Mouse (Mus musculus) right cerebral cortex, postnatal 14 days (tissue): Measurements from ENCODE around the gene Nvl.

ENCODE experiments used
- DNase-seq: peaks from one replicate; pipeline ENCODE4 v3.0.0; 2022

Nvl gene

DNA sequence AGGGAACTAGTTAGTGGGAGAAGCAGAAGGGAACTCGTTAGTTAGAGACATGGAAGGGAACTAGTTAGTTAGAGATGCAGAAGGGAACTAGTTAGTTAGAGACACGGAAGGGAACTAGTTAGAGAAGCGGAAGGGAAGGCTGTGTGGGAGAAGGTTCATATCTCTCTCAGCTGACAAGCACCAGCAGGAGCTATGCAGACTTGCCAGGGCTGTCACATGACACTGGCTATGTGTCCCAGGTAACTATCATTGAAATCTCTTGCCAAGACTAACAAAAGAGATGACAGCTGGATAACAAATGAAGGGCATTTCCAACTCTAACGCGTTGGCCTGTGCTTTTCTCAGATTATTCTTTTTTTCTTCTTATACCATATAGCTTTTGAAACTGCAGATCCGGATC, 79.4 kb downstream of the Nvl start:
- DNase-seq: no peak

- no peak for DNase-seq
These were observed 80.0 kb downstream of the Nvl start for GRCm38 (mm10) chr1:181063991-181064390.

GRCm38 (mm10) chr1:181061784-181062485, 82.1 kb downstream of the Nvl start:
- DNase-seq: no peak

GRCm38 (mm10) chr1:181052898-181053297, 91.1 kb downstream of the Nvl start:
- no peak for DNase-seq

DNA sequence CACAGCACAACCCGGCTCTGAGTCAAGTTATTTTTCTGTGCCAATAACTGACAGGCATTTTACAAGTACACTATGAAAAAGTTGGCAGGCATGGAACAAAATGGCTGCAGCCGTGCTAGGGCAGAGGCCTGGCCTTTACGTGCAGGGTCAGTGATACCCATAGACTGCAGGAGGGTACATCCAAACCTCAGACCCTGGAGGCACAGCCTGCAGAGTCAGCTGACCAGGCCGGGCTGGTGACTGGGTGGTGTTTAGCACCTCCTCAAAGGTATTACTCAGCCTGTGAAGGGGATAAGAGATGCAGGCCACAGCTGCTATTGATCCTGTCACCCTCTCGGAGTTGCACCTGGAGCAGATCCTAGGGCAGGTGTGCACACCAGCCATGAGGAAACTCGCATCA, 93.1 kb downstream of the Nvl start, which contains the start of gene 9130409I23Rik:
Gene 9130409I23Rik (plus strand): TSS at position 301 of the 400 bp plus-strand sequence.
- no peak for DNase-seq

DNA sequence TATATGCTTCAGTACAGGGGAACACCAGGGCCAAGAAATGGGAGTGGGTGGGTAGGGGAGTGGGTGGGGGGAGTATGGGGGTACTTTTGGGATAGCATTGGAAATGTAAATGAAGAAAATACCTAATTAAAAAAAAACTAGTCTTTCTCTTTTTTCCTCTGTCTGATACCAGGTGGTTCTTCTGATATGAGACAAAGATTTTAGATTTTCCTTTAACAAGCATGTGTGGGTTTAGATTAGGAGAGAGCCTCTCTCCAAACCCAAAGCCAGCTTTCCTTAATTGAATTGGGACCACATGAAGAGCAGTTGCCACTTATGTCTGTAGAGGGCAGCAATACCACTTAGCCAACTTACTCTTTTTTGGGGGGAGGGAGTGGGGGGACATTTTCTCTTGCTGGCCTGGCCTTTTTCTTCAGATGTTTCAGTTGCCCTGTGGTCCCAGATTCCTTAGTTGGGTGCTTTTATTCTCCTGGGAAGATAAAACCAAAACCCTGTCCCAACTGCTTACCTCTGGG, 94.6 kb downstream of the Nvl start:
- DNase-seq: no peak

GRCm38 (mm10) chr1:181047520-181047919, 96.5 kb downstream of the Nvl start:
- no peak for DNase-seq

- DNase-seq: no peak
These were observed 104.4 kb downstream of the Nvl start for GRCm38 (mm10) chr1:181039652-181040051.

- no peak for DNase-seq
These were observed 106.4 kb downstream of the Nvl start for GRCm38 (mm10) chr1:181037623-181038022.
